Mouse (Mus musculus): ENCODE measurements around the gene Pex10.
A peak's percentile ranks its signal among the peaks of the same experiment; 100 is the strongest.

The Pex10 gene

GRCm38 (mm10) chr4:155093431-155094149, 26.8 kb downstream of the Pex10 start:
- no peak for DNase-seq (ENCODE audit: low spot score in 2 of 2)

GRCm38 (mm10) chr4:155094565-155094964, 27.7 kb downstream of the Pex10 start:
- peak; percentile 43 to 65 for DNase-seq (ENCODE audit: low spot score in 2 of 2)

- peak; percentile 77 to 84 for DNase-seq (ENCODE audit: low spot score in 2 of 2)
These were observed 28.6 kb downstream of the Pex10 start for GRCm38 (mm10) chr4:155095238-155095900.

GRCm38 (mm10) chr4:155095967-155096366, 29.2 kb downstream of the Pex10 start:
- no peak for DNase-seq (ENCODE audit: low spot score in 2 of 2)

GRCm38 (mm10) chr4:155097452-155097851, 30.6 kb downstream of the Pex10 start:
- no peak for DNase-seq (ENCODE audit: low spot score in 2 of 2)

GRCm38 (mm10) chr4:155098572-155098971, 31.8 kb downstream of the Pex10 start:
- DNase-seq (ENCODE audit: low spot score in 2 of 2): no peak

GRCm38 (mm10) chr4:155107886-155108285, 41.1 kb downstream of the Pex10 start:
- no peak for DNase-seq (ENCODE audit: low spot score in 2 of 2)

- no peak for DNase-seq (ENCODE audit: low spot score in 2 of 2)
These were observed 42.7 kb downstream of the Pex10 start for GRCm38 (mm10) chr4:155109471-155109870.

- DNase-seq (ENCODE audit: low spot score in 2 of 2): no peak
These were observed 47.1 kb downstream of the Pex10 start for GRCm38 (mm10) chr4:155113766-155114410.

GRCm38 (mm10) chr4:155116607-155117006, 49.8 kb downstream of the Pex10 start:
- no peak for DNase-seq (ENCODE audit: low spot score in 2 of 2)

GRCm38 (mm10) chr4:155117396-155117978, 50.7 kb downstream of the Pex10 start:
- DNase-seq (ENCODE audit: low spot score in 2 of 2): no peak

GRCm38 (mm10) chr4:155118278-155118677, 51.5 kb downstream of the Pex10 start:
- DNase-seq (ENCODE audit: low spot score in 2 of 2): no peak

- DNase-seq (ENCODE audit: low spot score in 2 of 2): no peak
These were observed 53.2 kb downstream of the Pex10 start for GRCm38 (mm10) chr4:155120038-155120437.

GRCm38 (mm10) chr4:155120583-155120982, 53.8 kb downstream of the Pex10 start:
- no peak for DNase-seq (ENCODE audit: low spot score in 2 of 2)

GRCm38 (mm10) chr4:155121222-155121621, 54.4 kb downstream of the Pex10 start:
- no peak for DNase-seq (ENCODE audit: low spot score in 2 of 2)
